Mouse (Mus musculus) liver, embryonic 14.5 days (tissue): ENCODE results near the gene Lgals2. TPM values are rescaled to one million over a fixed set of nuclear protein-coding genes. Genes with fewer than 3 reads are reported as not detected.

Source experiments
- ATAC-seq: fragments of 200-750 bp; cut with Nextera tagmentation; 2 replicates; pipeline ENCODE4 v1.8.0; 2017; ENCODE audit warnings: moderate number of reproducible peaks, mild to moderate bottlenecking, moderate library complexity; ENCODE audit not compliant: insufficient read depth
- DNase-seq, 3 experiments: peaks; one replicate each; pipeline ENCODE4 v3.0.0-alpha.2; 2012 to 2013; ENCODE audit warnings: low read depth in 3 of 3, low spot score in 3 of 3
- H3K27ac ChIP-seq: fragments of 300-500 bp; sonication (generic); 2 replicates; pipeline ENCODE4 v1.5.1; 2014; ENCODE audit warnings: moderate library complexity, mild to moderate bottlenecking, control low read depth, inconsistent platforms
- H3K27me3 ChIP-seq: fragments of 300-500 bp; sonication (generic); 2 replicates; pipeline ENCODE4 v1.6.1; 2014; ENCODE audit warnings: mild to moderate bottlenecking, low read length, moderate library complexity; ENCODE audit not compliant: control insufficient read depth, insufficient read depth
- H3K36me3 ChIP-seq: fragments of 300-500 bp; sonication (generic); replicated peaks from 2 replicates; pipeline ENCODE4 v1.6.1; 2014; ENCODE audit warnings: low read depth; ENCODE audit not compliant: control insufficient read depth, insufficient read depth
- H3K4me1 ChIP-seq, 2 experiments: fragments of 200-500 bp in 1 of 2; fragments of 300-500 bp in 1 of 2; sonication (generic) in 1 of 2; replicated peaks; 2 replicates each; pipeline ENCODE4 v1.6.1; 2012 to 2014; ENCODE audit warnings: antibody characterized with exemption in 1 of 2, inconsistent platforms in 1 of 2, low read length in 1 of 2; ENCODE audit not compliant: control insufficient read depth in 2 of 2, insufficient read depth in 2 of 2
- H3K4me2 ChIP-seq: fragments of 300-500 bp; sonication (generic); 2 replicates; pipeline ENCODE4 v1.6.1; 2014; ENCODE audit warnings: low read depth, mild to moderate bottlenecking, control low read depth, moderate library complexity
- H3K4me3 ChIP-seq, 2 experiments: fragments of 200-500 bp in 1 of 2; fragments of 300-500 bp in 1 of 2; sonication (generic) in 1 of 2; 2 replicates each; pipeline ENCODE4 v1.5.1; 2012 to 2014; ENCODE audit warnings: low read depth in 2 of 2, low read length in 2 of 2, mild to moderate bottlenecking in 2 of 2, control low read depth in 1 of 2, inconsistent platforms in 1 of 2, moderate library complexity in 1 of 2; ENCODE audit not compliant: insufficient read depth in 1 of 2
- H3K9ac ChIP-seq: fragments of 300-500 bp; sonication (generic); replicated peaks from 2 replicates; pipeline ENCODE4 v1.6.1; 2014; ENCODE audit warnings: mild to moderate bottlenecking, control low read depth, moderate library complexity
- H3K9me3 ChIP-seq: fragments of 300-500 bp; sonication (generic); 2 replicates; pipeline ENCODE4 v1.6.1; 2016; ENCODE audit warnings: low read length, mixed read lengths; ENCODE audit not compliant: control insufficient read depth
- CTCF ChIP-seq: IDR thresholded peaks from 2 replicates; pipeline ENCODE4 v1.5.1; 2016; ENCODE audit warnings: antibody characterized with exemption, low read depth, control low read depth
- EP300 ChIP-seq: IDR thresholded peaks from 2 replicates; pipeline ENCODE4 v1.6.1; 2016; ENCODE audit warnings: antibody characterized with exemption, low read depth
- WGBS: fragments of 180-500 bp; shearing (Covaris S2); extraction: QIAGEN DNeasy Blood & Tissue Kit; methylation state at CpG from one replicate; pipeline ENCODE4 v1.1.7; 2014; ENCODE audit not compliant: insufficient replicate concordance; 5-methylcytosine and 5-hydroxymethylcytosine counted together
- polyA plus RNA-seq, 2 experiments: library from polyadenylated mRNA; depleted of rRNA in 1 of 2; stranded (reverse) in 1 of 2; unstranded in 1 of 2; fragments of >200 nt; fragmentation: Nextera tagmentation in 1 of 2; extraction: Ambion mirVana in 1 of 2; gene quantifications; 2 replicates each; pipeline versions ENCODE4 v1.2.1 to v1.2.3; 2012 to 2014

The Lgals2 gene
- polyA plus RNA-seq, 2 experiments = 9.8 to 14.0 TPM

DNA sequence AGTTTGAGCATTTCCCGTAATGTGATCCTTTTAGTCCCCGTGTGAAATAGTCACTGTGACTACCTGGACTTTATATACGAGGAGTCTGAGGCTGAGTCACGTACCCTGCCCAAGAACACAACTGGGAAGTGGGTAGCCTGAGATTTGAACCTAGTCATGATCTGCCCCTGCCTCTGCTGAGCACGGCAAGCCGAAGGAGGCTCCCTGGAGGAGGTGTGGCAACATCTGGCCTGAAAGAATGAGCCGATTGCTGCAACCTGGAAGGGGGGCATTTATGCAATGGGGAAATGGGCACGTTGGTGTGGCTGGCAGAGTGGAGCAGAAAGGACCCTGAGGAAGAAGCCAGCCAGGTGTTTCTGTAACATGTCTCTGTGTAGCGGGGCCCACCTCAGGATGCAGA is 45.6 kb downstream of the Lgals2 start:
- Histone ChIP-seq H3K9ac (no peak overlapping the region), H3K4me3 (no peak overlapping the region), H3K27me3 (peaks cover 4% of the 10 kb centered on the region), H3K4me2 (no peak overlapping the region), H3K27ac (no peak overlapping the region), H3K4me1 (peaks cover 0 to 2% of the 10 kb centered on the region in 2 experiments; a peak in 1 of 4 replicates), H3K9me3 (no peaks in the 10 kb centered on the region), H3K36me3 (no peaks in the 10 kb centered on the region)
- ATAC-seq (no peak), DNase-seq (no peak)
- 53% methylated on average over 9 of the region's 9 CpGs for WGBS
- no peak for TF ChIP-seq CTCF
- no peak for TF ChIP-seq EP300

GRCm38 (mm10) chr15:78808980-78809379 is 46.3 kb downstream of the Lgals2 start:
- no peak for ATAC-seq
- no peak for DNase-seq
- Histone ChIP-seq H3K9me3 (no peaks in the 10 kb centered on the region), H3K27ac (no peak overlapping the region), H3K4me3 (no peak overlapping the region), H3K4me2 (no peak overlapping the region), H3K4me1 (peaks cover 0 to 5% of the 10 kb centered on the region in 2 experiments; a peak in 1 of 4 replicates), H3K9ac (no peak overlapping the region), H3K36me3 (no peaks in the 10 kb centered on the region), H3K27me3 (peaks cover 9% of the 10 kb centered on the region)
- no peak for TF ChIP-seq EP300
- no peak for TF ChIP-seq CTCF
- 54% methylated on average over 2 of the region's 2 CpGs for WGBS

GRCm38 (mm10) chr15:78807141-78807540 is 48.2 kb downstream of the Lgals2 start:
- Histone ChIP-seq H3K4me3 (no peak overlapping the region), H3K9ac (no peak overlapping the region), H3K4me1 (peaks cover 0 to 10% of the 10 kb centered on the region in 2 experiments; a peak in 2 of 4 replicates), H3K27me3 (peaks cover 27% of the 10 kb centered on the region), H3K9me3 (no peaks in the 10 kb centered on the region), H3K36me3 (no peaks in the 10 kb centered on the region), H3K4me2 (no peak overlapping the region), H3K27ac (no peak overlapping the region)
- TF ChIP-seq EP300 (no peak), CTCF (no peak)
- 62% methylated on average over 3 of the region's 3 CpGs for WGBS
- DNase-seq (no peak), ATAC-seq (no peak)

DNA sequence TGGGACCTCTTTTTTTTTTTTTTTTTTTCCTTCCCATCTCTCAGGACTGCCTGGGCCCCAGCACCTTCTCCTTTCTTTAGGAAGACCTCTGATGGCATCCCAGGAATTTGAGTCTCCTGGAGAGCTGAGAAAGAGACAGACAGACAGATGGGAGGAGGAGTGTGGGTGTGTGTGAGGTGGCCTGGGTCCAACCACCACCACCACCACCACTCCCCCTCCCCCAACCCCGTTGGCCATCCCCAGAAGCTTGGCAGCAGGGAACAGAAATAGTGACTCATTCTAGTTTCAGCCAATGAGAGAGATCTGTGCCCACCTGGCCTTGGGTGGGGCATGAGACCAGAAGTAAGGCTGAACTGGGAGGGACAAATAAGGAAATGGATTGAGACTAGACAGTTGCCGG is 48.7 kb downstream of the Lgals2 start:
- no peak overlapping the region for H3K4me3 ChIP-seq
- ATAC-seq (no peak), DNase-seq (no peak)
- no peaks in the 10 kb centered on the region for H3K36me3 ChIP-seq
- TF ChIP-seq CTCF = no peak
- no peak for TF ChIP-seq EP300
- no peak overlapping the region for H3K27ac ChIP-seq
- peaks cover 32% of the 10 kb centered on the region for H3K27me3 ChIP-seq
- no peak overlapping the region for H3K4me2 ChIP-seq
- 34% methylated on average over 2 of the region's 2 CpGs for WGBS
- H3K9me3 ChIP-seq = no peaks in the 10 kb centered on the region
- H3K9ac ChIP-seq = no peak overlapping the region
- peaks cover 0 to 10% of the 10 kb centered on the region in 2 experiments; a peak in 2 of 4 replicates for H3K4me1 ChIP-seq

DNA sequence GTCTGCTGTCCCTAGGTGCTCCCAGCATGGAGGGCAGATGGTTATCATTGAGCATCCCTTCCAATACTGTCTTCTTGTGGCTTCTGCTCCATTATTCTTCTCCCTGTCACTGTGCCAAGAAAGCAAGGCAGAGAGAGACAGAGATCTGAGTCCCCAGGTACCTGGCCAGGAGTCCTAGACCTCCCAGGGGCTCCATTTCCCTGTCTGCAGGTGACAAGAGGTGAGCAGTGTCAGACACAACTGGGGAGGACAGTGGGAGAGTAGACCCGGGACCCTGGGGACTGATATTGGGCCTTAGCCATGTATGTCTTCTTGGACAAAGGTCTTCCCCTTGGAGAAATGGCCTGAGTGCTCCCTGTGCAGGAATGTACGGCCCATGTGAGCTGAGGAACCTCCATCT is 50.0 kb downstream of the Lgals2 start:
- peaks cover 39% of the 10 kb centered on the region for H3K27me3 ChIP-seq
- no peak for TF ChIP-seq EP300
- H3K4me1 ChIP-seq = peaks cover 0 to 10% of the 10 kb centered on the region in 2 experiments; a peak in 2 of 4 replicates
- ATAC-seq (no peak), DNase-seq (no peak)
- no peak overlapping the region for H3K4me3 ChIP-seq
- H3K9me3 ChIP-seq = no peaks in the 10 kb centered on the region
- H3K27ac ChIP-seq = no peak overlapping the region
- H3K36me3 ChIP-seq = no peaks in the 10 kb centered on the region
- no peak overlapping the region for H3K4me2 ChIP-seq
- H3K9ac ChIP-seq = no peak overlapping the region
- WGBS = 54% methylated on average over 2 of the region's 2 CpGs
